Mouse (Mus musculus): ENCODE measurements around the gene Klhl20.
"Not testable (repeated sequence)": the region's sequence is repeated elsewhere in the genome, so short reads cannot be mapped to it uniquely, and the experiment has no call there.

Klhl20 gene

DNA sequence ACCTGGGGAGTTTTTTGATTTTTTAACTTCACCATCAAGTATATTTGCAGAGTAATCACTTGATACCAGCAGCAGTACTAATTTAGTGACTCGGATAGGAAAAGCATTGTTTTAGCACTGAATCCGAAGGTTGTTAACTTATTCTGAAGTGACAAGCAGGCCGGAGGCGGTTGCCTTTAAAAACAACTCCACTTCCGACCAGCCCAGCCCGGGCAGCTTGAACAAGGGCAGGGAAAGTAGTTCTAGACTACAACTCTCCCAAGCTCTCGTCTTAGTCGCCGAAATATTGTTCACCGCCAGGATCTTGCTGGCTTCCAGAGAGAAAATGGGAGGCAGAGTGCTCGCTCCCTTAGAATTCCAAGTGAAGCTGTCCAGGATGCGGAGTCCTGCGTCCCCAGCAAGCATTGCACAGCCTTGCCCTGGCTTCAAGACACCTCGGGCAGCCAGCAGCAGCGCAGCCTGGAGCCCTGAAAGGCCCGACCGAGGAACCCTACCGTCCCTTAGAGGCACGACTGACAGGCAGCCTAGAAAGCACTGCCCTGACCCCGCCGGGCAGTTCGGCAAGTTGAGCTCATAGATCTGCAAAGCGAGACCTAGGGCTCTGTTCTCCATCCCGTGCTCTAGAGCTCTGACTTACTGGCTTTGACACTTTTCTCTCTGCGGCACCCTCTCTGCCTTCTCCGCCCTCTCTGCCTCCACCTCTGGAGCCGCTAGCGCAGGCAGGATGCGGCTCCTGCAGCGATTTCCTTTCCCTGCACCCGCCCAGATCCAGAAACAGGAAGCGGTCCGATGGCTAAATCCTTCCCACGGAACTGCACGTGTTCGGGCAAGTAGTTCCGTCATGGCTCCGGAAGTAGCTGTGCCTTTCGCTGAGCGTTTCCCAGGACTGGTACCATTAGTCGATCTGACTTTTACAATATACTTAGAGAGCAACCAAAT is at the start of gene Klhl20:
Gene Klhl20 (minus strand): TSS at position 786 of the 939 bp plus-strand sequence.
- DNase-seq: peak; percentile 94

- peak; percentile 77 for DNase-seq
These were observed 49.4 kb upstream of the Klhl20 start for GRCm38 (mm10) chr1:161180674-161181073.

- DNase-seq: peak; percentile 88
These were observed 39.3 kb upstream of the Klhl20 start for GRCm38 (mm10) chr1:161170651-161171050.

DNA sequence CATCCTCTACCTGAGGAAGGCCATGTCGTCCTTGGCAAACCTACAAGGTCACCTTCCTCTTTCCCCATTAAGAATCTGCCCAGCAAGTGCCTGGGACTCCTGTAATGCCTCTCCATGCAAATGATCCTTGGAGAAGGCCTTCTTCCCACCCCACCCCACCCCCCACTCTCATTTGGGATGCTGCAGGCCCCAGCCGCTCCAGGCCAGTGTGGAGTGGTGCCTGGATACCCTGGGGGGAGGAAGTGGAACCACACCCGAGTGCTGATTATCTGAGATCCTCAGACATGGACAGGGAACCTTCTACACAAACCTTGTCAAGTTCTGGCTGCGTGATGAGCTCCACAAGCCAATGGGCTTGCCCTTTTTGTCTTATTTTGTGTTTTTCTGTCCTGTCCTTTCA is 29.0 kb upstream of the Klhl20 start:
- no peak for DNase-seq

DNA sequence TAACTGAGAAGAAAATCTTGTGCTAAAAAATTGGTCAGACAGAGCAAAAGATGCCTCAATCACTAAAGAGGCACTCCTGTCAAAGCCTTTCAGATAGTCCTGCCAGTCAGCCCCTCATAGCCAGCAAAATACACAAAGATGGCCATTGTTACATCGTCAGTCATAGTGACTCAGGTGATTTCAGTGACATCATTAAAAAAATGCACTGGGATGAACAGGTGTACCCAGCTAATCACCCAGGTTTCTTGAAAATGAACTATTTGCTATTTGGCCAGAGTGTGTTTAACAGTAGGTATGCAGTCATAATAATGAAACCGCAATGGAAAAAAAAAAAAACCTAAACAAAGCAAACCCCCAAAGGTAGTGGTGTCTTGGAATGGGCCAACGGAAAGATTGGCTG is 27.9 kb upstream of the Klhl20 start, which contains the start of gene Tex50:
Gene Tex50 (minus strand): TSS at position 101 of the 400 bp plus-strand sequence.
- no peak for DNase-seq

- DNase-seq: no peak
These were observed 25.2 kb upstream of the Klhl20 start for GRCm38 (mm10) chr1:161156546-161156945.

GRCm38 (mm10) chr1:161151098-161151497 is 19.8 kb upstream of the Klhl20 start:
- DNase-seq: no peak

GRCm38 (mm10) chr1:161147888-161148287 is 16.6 kb upstream of the Klhl20 start:
- no peak for DNase-seq

- not testable (repeated sequence) for DNase-seq
These were observed 14.3 kb upstream of the Klhl20 start for GRCm38 (mm10) chr1:161145611-161146010.

DNA sequence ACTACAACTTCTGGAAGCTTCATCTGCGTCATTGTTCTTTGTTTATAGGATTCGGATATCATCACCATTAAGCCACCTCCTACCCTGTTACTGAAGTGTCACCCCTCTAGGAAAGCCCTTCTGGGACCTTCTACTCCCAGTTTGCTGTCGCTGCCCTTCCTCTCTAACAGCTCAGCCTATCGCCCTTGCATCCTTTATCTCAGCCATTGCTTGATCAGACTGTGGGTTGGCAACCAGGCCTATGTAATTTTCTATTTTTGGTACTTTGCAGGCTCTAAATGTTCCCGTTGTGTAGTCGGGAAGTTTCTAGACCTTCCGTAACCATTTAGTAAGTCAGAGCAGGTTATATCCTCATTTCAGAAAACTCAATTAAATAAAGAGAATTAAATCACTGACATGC is 11.9 kb upstream of the Klhl20 start:
- no peak for DNase-seq

- DNase-seq: peak; percentile 49
These were observed 11.3 kb upstream of the Klhl20 start, which contains the start of gene Ankrd45 for GRCm38 (mm10) chr1:161142531-161143159. Gene Ankrd45, plus strand, starts transcription at chr1:161142691.

- no peak for DNase-seq
These were observed 8.9 kb upstream of the Klhl20 start for GRCm38 (mm10) chr1:161140026-161140762.

DNA sequence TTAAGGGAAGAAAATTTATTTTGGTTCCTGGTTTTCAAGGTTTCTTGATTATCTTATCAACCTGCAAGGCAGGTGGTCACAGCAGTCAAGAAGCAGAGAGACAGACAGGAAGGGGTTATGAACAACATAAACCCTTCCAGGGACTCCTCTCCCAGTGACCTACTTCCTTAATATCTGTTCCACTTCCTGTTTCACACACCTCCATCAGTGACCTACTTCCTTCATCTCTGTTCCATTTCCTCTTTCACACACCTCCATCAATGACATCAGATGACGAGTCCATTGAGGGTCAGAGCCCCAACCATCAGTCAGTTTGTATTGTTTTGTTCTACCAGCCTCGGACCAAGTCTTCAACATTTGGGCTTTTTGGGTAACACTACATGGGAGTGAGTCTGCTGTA is 8.2 kb upstream of the Klhl20 start:
- no peak for DNase-seq

DNA sequence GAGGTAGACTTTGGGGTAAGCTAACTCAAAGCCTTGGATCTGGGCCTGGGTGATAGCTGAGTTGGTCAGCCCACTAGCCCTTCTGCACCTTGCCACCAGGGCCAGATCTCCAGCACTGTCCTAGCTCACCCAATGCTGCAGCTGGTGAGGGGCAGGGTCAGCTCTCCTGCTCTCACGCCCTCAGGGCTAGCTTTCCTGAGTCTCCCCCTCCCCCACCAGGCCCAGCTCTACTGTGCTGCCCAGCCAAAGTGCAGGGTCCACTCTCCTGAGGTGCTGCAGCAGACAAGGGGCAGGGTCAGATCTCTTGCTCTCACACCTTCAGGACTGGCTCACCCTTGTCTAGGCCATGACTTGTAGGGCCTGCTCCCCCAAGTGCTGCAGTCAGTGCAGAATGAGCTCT is 4.8 kb downstream of the Klhl20 start:
- no peak for DNase-seq

DNA sequence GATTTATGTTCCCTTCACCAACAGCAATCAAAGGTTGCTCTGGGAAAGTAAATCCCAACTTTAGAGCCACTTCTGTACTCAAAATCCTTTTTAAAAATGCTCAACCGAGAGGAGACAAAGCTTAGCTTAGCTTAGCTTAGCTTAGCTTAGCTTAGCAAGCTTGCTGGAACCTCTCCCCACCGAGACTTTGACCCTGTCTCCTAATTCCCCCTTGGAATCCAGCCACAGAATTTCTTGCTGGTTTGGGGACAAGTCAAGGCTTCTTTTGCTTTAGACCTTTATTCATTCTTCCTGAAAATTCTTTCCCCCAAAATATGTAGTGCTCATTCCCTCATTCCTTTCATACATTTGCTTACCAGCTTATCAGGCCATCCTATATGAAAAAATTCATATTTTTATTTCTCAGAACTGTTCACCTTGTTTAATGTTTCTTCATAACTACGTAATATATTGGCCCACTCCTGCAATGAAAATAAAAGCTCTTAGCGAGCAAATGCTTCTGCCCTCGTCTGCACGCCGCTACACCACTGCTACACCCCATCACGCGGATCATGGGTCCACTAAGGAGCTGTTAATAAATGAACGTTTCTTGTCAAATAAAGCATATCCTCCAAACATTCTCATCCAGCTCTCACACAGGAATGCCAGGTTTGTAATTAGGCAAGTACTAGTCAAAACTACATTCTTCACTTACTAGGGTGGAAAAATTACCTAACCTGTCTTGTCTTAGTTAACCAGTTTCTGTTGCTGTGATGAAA is 8.5 kb downstream of the Klhl20 start:
- DNase-seq: no peak

DNA sequence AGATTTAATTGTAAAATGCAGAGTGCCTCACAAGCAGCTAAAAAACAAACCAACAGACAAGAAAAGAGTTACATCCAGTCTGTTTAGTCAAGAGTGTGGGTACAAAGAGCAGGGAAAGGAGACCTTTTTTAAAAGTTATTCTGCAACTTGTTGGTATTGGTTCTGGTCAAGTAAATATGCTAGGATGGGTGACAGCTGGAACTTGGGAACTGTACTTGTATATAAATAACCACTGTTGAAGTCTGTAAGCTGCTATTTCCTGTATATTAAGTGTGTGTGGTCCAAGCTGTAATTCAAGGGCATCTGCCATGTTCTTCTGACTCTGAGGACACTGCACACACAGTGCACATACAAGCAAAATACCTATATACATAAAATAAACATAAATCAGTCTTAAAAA is 16.7 kb downstream of the Klhl20 start:
- DNase-seq: no peak

DNA sequence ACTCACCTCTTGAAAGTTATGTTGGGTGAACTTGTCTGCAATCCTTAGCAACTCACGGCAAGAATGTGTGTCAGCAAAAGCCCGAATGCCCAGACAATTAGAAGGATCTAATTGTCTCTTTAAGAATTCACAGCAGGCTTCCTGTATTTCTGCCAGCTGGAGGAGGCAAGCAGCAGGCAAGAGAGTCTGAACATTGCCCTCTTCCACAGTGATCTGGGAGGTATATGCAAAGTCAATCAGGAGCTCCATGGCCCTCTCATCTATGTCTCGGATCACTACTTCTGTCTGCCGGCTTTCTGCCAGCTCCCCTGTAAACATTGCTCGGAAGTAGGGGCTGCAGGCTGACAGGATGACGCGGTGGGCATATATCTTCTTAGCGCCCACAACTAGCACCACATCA is 22.1 kb downstream of the Klhl20 start:
- DNase-seq: no peak

- no peak for DNase-seq
These were observed 27.5 kb downstream of the Klhl20 start for GRCm38 (mm10) chr1:161103842-161104241.

- DNase-seq: no peak
These were observed 31.4 kb downstream of the Klhl20 start for GRCm38 (mm10) chr1:161099721-161100405.

- no peak for DNase-seq
These were observed 54.1 kb downstream of the Klhl20 start for GRCm38 (mm10) chr1:161077243-161077642.

DNA sequence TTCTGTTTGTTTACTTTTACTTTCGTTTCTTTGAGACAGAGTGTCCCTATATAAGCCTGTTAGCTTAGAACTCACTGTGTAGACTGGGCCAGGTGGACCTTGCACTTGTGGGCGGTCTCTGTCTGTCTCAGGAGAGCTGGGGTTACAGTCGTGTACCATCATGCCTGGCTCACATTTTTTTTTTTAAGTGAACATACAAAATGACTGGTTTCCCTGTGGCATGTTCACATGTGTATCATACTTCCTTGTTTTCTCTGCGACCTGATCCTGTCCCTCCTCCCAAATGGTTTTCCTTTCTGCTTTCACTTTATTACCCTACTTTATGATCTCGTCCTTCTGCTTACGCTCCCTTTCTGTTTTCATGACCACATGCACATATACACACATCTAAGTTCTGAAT is 55.1 kb downstream of the Klhl20 start:
- DNase-seq: no peak

DNA sequence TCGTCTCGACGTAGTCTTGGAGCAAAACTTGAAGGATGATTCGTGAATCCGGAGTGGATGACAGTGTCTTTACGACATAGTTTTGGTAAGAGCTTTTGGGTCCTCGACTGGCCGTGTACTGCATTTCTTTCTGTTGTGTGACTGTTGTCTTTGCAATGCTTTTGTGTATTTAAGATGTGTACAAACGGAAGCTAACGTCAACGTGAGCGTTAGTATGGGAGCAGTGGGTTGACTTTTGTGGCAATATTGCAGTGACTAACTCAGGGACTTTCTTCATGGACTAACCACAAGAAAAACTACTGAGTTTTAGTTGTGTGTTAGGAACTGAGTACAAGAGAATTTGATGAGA is 60.1 kb downstream of the Klhl20 start:
- DNase-seq: no peak
